Mouse (Mus musculus): ENCODE measurements around the gene Crcp.
A peak's percentile ranks its signal among the peaks of the same experiment; 100 is the strongest.

The Crcp gene

DNA sequence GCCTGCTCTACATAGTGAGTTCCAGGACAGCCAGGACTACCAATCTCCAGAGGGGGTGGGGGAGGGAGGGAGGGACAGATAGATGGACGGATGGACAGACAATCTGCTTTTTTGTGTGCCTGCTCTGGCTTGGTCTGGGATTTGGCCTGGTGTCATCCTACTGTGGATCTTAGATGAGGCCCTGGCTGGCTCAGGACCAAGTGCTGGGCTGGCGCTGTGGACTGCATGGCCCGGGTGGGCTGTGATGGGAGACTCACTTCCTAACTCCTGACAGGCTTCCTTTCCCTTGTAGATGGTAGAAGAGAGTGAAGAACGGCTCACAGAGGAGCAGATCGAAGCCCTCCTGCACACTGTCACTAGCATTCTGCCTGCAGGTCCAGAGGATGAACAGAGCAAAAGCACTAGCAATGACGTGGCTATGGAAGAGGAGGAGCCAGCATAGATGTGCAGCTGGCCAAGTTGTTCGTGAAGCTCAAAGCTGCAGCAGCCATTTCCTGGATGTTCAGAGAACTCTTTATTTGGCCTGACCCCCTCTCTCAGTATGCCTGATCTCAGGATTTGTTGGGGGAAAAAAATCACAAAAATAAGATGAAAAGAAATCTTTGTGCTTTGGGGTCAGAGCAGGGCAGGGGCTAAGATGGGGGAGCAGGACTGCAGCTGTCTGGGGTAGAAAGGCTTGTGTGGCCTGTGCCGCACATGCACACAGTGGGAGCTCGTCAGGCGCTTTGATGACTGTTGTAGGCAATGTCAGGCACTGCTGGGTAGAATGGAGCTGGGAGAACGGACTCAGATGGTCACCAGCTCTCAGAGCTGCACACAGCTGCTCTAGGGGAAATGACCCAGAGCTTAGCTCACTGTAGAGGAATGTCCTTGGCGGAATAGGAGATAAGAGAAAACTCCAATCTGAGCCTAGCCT lies 30.6 kb downstream of the Crcp start:
- no peak for DNase-seq

DNA sequence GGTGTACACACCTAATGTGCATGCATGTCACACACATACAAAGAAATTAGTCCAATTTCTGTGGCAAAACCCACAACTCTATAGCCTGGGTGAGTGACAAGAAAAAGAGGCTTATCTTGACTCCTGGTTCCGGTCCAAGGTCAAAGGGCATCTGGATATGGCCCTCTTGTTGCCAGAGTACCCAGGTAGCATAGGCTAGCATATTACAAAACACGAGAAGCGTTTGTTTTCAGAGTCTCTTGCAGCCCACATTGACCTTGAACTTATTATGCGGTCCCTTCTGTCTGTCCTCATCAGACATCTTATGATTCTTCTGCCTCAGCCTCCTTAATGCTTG lies 31.2 kb downstream of the Crcp start:
- no peak for DNase-seq

DNA sequence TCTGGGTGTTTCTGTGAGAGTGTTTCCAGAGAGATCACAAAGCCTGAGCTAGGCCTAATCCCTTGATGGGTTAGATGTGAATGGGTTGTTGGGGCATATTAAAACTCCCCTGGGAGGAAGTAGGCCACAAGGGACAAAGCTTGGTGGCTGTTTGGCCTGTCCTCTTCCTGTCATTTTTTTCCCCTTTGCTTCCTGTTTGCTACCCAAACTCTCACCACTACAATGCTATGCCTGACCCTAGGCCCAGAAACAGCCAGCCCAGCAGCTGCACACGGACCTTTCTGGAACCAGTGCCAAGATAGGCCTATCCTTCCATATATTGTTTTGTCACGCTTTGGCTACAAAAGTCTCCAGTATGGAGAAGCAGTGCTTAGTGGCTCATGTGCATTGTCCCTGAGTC lies 33.0 kb downstream of the Crcp start:
- DNase-seq, result no peak

DNA sequence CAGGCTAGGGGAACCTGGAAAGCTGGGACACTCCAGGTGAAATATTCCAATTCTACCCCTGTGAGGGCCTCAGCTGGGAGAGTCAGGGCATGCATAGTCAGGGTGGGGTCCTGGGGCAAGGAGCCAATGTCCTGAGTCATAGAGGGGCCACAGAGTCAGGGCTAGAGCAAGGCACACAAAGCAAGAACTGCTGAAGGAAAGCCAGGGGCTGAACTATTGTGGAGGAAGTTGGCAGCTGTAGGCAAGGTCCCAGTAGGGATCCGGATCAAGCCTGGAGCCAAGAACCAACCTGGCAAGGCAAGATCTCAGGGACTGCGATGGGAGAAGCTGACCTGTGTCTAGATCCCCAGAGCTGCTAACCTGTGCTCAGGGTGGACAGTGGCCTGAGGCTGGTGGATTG lies 34.7 kb downstream of the Crcp start:
- DNase-seq, result no peak

DNA sequence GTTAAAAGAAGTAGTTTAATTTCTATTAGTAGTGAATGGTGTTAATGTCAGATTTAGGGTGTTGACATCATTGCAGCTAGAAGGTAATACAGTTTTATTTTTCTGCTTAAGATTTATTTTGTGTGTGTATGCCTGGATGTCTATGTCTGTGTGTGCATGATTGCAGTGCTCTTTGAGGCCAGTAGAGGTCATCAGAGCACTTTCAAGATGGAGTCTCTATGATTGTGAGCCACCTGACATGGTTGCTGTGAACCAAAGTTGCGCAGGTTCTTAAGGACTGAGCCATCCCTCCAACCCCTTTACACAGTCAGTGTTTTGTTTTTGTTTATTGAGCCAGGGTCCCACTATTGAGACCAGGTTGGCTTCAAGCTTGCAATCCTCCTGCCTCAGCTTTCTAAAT lies 36.5 kb downstream of the Crcp start:
- DNase-seq, result no peak

DNA sequence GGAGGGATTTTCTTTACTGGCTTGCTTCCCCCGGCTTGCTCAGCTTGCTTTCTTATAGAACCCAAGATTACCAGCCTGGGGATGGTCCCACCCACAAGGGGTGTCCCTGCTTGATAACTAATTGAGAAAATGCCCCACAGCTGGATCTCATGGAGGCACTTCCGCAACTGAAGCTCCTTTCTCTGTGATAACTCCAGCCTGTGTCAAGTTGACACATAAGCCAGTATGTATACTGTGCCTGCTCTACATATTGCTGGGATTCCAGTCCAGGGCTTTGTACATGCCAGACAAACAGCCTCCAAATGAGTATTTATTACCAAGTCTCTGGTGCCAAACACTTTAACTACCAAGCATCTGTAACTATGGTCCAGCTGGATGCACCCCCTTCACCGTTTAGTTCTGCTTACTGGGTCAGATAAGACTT lies 38.8 kb downstream of the Crcp start:
- DNase-seq, result no peak

DNA sequence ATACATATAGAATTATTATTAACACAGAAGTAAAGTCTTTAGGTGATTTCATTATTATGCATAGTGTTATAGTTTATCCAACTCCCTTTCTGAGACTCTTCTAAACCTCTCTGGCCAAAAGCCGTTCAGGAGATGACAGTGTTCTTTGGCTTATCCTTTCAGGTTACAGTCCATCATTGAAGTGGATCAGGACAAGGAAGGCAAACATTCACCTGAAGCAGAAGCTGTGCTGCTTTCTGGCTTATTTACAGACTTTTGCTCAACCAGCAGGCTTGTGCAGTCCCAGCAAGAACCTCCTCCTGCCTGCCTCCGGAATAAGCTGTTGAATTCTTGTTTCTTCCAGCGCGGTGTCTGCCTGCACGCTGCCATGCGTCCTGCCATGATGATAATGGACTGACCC lies 43.9 kb downstream of the Crcp start, which contains the start of gene Tpst1:
Gene Tpst1, plus strand, starts transcription at position 301 of the 400 bp plus-strand sequence.
- no peak for DNase-seq

DNA sequence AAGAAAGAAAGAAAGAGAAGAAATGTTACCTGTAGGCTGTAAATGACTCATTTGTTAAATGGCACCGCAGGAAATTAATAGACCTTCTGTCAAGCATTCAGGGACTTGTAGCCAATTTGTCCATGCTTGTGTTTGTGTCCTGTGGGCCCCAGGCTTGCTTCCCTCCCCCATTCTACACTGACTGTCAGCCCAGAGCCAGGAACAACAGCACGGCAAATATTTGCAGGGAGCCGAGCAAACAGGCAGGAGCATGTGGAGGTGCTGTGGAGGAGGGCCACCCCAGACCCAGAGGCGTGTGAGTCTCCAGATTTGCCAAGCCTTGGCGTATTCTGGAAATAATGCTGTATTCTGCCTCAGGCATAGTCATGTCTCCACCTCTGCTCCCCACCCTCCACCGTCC lies 45.4 kb downstream of the Crcp start:
- DNase-seq, result no peak

DNA sequence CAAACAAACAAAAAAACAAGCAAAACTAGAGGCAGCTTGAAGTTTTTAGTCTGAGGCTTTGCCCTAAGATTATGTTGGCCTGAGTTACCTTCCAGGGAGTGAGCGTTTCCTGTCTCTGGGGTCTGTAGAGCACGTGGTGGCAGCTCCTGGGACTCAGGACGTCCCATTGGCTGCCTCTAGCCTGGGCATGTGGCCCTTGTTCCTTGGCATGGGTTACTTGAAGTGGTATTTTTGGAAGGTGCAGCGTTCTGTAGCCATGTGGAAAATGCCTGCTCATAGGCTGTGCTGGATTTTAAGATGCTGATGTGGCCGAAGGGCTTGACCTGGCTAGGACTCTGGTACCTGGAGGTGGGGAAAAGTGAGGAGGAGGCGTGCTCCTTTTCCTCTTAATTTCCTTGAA lies 47.3 kb downstream of the Crcp start:
- DNase-seq, result no peak

DNA sequence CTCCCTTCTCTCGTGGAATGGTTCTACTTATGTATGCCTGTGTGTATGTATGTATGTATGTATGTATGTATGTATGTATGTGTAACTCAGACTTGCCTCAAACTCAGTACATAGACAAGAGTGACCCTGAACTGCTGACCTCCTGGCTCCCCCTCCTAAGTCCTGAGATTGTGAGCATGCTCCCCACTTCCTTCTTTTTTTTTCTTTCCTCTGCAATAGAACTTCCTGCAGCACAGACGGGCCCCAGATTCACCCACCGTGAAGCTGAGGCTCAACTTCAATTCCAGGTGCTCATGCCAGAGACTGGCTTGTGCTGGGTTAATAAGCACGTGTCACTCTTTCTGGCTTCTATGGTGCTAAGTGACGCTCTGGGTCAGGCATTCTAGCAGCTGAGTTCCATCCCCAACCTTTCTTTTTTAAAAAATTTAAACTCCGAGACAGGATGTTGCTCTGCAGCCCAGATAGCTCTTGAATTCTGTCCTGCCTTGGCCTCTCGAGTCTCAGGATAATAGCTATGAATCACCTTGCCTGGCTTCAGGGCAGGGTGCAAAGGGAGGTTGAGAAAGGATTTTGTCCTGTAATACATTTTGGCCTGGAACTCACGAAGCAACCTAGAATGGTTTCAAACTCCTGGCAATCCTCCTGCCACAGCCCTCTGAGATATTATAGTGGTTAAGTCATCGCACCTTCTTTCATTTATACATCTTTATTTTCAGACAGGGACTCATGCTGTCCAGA lies 49.2 kb downstream of the Crcp start:
- DNase-seq, result no peak

DNA sequence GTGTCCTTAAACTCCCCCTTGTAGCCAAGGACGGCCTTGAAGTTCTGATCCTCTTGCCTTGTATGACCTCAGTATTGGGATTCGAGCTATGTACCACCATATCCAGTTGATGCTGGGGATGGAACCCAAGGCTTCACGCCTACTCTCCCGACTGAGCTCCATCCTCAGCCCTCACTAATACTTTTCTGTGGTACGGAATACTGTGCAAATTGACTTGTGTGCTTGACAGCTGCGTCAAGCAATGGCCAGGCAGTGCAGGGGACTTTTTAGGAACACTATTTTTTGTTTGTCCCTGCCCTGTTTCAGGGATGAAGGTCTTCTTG lies 49.7 kb downstream of the Crcp start:
- no peak for DNase-seq

DNA sequence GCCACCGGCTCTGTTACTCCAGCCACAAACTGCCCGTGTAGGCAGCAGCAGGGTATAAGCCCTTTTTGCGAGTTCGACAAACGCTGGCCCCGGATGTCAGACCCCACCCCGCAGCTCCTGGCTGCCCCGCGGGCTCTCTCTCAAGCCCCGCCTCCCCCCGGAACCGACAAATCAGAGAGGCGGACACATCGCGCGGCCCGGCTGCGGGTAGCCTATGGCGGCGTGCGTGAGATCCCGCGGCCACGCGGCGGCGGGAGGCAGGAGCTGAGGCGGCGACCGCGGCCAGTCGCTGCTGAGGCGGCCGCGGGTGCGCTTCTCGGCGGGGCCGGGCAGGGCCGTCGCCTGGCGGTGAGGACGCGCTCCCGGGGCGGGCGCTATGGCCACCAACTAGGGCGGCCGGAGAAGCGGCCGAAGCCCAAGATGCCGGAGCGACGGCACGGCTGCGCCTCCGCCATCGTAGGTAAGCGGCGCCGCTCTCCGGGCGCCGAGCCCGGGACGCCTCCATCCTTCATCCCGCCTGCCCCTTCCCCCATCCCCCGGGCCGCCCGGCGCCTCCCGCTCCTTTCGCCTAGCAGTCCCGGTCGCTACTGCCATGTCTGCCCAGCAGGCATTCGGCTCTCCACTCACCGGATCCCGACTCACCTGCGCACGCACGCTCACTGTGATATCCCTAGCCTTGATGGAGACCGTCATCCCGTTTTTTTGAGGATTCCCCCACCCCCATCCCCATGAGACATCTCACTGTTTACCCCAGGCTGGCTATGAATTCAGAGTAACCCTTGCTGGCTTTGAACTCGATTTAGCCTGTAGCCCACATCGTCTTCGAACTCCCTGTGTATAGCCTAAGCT lies 50.3 kb downstream of the Crcp start:
- DNase-seq, result peak; percentile 86

DNA sequence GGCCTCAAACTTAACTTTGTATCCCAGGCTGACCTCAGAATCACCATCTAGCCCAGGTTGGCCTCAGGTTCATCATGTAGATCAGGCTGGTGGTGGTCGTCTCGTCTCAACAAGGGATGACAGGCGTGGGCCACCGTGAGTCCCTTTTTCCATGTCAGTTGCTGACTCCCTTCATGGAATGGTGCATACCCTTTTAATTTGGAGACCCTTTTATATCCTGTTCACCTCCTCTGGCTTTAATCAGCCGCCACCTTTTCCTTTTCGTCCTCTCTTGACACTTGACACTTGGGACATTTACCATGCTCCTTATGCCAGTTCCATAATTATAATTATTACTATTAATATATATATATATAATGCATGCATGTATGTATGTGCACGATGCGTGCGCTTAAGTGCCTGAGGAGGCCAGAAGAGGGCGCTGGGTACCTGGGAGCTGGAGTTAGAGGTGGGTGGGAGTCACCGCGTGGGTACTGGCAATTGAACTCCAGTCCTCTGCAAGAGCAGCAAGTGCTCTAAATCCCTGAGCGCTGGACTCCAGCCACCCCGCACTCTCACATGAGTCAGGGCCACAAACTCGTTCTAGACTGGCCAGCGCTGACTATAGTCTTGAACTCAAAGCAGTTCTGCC lies 51.1 kb downstream of the Crcp start:
- DNase-seq, result no peak

DNA sequence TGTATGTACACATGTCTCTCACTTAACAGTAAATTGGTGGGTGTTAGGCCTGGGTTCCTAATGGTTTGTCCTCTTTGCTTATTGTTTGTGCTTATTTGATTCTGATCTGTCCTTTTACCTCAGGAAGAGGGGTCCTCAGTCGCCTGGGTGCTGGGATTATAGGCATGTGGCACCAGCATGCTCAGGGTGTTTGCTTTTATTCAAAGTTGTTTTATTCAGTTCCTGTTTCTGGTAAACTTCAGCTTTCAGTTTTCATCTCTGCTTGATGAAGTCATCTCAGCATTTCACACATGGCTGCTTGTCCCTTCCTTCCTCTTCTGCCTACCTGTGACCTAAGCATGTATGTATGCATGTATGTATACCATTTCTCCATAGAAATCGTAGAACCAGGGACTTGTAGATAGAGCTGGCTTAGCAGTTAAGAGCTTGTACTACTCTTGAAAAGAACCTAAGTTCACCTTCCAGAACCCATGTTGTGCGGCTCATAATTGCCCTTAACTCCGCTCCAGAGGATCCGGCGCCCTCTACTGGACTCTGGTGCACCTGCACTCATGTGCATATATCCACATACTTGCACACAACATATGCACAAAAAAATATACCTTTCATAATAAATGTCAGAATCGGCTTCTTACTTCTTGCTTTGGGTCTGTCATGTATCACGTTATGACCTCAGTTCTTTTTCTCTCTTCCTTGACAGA lies 52.2 kb downstream of the Crcp start:
- DNase-seq, result no peak

DNA sequence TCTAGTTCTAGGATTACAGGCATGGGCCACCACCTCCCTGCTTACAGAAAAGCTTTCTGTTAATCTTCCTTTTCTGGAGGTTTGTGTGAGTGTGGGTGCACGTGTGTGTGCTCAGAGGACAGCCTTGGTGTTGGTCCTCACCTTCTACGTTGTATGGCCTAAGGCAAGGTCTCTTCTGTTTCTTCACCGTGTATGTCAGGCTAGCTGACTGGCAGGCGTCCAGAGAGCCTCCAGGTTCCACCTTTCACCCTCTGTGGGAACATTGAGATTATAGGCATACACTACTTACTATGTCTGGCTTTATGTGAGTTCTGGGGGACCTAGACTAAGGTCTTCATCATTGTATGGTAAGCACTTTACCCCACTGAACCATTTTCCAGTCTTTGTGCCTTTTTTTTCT lies 53.3 kb downstream of the Crcp start:
- no peak for DNase-seq

DNA sequence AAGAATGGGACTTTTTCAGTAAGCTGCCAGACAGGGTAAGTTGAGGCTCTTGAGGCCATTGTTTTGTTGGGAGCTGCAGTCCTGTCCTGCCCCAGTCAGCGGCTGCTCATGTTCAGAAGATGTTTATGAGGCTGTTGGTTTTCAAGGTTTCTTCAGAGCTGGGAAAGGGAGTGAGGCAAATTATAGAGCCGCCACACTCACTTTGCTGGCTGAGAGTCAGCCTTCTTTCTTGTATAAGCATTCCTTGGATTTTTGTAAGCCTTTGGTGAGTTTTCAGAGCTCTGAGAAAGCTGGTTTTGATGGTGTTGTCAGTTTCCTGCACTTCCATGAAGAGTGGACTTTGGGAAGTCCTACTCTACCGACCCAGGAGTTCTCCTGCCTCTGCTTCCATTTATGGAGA lies 55.2 kb downstream of the Crcp start:
- no peak for DNase-seq

DNA sequence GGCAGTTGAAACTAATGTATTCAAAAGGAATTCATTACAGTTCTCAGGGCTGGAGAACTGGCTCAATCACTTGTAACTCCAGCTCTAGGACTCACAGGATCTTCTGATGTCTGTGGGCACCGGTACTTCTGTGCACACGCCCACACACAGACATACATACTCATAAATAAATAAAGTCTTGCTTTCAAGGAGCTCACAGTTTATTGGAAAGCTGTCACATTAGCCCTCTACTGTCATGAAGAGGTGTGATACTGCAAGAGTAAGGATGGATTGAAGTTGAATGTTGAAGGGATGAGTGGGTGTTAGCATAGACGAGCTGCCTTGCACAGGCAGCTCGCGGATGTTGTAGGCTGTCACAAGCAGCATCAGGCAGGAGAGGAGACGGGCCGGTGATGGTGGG lies 58.9 kb downstream of the Crcp start:
- DNase-seq, result no peak

DNA sequence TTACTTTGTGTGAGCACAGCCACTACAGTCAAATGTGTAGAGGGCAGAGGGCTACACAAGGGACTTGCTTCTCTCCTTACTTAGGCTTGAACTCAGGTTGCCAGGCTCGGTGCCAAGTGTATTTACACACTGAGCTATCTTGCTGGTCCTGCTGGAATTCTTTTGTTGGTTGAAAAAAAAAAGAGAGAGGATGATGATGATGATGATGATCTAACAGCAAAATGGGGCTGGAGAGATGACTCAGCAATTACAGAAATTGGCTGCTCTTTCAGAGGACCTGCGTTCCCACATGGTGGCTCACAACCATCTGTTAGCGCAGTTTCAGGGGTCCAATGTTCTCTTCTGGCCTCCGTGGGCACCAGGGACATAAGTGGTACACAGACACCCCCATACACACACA lies 59.5 kb downstream of the Crcp start:
- DNase-seq, result no peak

DNA sequence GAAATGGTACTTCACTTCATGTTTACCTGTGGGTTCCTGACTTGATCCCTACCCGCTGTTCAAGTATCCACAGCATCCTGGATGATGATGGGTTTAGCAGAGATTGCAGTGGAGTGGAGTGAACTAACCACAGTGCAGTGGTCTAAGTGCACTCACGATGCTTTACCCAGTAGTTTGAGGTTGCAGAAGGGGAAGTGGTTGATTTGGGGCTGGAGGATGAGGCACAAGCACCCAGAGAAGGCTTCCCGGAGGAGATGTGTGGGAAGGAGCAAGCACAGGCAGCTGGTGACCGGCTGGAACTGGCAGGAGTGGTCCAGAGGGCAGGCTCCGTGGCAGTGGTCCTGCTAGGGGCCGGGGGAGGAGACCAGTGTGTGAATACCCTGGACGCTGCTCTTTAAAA lies 60.1 kb downstream of the Crcp start:
- no peak for DNase-seq

DNA sequence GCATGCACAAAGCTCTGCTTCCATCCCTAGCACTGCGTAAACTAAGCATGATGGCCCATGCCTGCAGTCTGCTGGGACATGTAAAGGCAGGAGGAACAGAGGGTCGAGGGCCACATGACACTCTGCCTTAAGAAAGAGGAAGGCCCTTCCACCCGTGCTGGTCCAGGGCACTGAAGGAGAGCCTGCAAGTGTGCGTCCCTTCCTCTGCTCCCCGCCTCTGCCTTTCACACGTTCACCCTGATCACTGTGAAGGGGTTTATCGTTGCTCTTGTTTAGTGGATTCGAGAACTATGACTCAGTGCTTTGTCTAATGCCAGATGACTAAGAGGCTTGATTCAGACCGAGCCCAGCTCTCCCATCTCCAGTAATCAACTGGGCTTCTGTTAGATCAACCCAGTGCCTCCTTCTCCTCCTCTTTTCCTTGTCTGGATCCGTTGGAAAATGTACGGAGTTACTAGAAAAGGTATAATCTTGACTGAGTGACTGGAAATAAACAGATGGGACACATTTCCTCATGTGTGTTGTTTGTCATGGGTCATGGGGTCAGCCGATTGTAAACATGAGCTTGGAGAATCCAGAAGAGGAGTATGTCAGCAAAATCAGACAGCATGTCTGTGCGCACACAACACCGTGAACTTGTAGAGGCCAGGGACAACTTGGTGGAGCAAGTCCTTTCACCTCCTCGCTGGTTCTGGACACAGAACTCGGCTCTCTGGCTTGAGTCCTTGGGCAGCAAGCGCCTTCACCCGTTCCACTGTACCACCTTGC lies 60.7 kb downstream of the Crcp start:
- no peak for DNase-seq

DNA sequence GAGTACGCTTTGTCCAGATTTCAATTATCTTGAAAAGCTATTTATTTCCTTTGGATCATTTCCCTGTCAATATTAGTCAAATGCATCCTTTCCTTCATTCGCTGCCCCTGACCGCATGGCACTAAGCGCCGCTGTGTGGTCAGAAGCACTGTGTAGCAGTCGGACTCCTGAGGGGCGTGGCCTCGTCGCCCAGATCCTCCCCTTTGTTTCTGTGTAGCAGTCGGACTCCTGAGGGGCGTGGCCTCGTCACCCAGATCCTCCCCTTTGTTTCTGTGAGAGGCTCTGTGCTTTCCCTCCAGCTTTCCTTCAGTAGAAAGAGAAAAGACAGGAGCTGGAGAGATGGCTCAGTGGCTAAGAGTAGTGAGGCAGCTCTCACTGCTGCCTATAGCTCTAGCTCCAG lies 67.7 kb downstream of the Crcp start:
- DNase-seq, result no peak

DNA sequence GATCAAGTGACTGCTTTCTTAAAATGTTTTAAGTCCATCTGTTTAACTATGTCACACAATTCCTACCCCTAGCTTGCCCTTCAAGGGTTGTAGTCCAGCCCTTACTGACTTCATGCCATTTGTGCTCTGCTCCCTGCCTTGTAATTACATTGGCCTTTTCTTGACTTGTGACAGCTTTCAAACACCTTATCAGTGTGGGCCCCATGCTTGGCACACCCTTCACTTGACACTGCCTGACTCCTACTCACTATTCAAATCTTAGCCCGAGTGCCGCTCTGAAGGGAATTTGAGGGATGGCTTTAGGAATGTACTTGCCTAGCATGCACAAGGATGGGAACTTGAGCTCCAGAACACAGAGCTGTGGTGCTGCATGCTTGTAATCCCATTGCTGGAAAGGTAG lies 68.7 kb downstream of the Crcp start:
- DNase-seq, result no peak
